Mouse (Mus musculus): ENCODE data around the gene Samd4b. TPM values are rescaled to one million over a fixed set of nuclear protein-coding genes. Genes with fewer than 3 reads are reported as not detected.
"Not testable (repeated sequence)": the region's sequence is repeated elsewhere in the genome, so short reads cannot be mapped to it uniquely, and the experiment has no call there.

The Samd4b gene
- polyA plus RNA-seq, 1 experiment: 25.2 TPM

- no peaks in the 10 kb centered on the region; the same call in 1 of the 2 replicates for H3K4me1 ChIP-seq (ENCODE audit: control insufficient read depth, insufficient read depth, low read length)
- no peak overlapping the region for H3K4me3 ChIP-seq (replicated peaks; ENCODE audit: control insufficient read depth, low read depth, low read length)
- TF ChIP-seq POLR2A (IDR thresholded peaks at IDR 0.05; ENCODE audit: borderline replicate concordance, control insufficient read depth, low read depth, low read length): no peak
- no peak for TF ChIP-seq CTCF (IDR thresholded peaks at IDR 0.05; ENCODE audit: control insufficient read depth, insufficient read depth, low read length)
- no peak overlapping the region for H3K27ac ChIP-seq (ENCODE audit: control insufficient read depth, insufficient read depth, low read depth, low read length, poor library complexity)
- 89% methylated on average over 4 of the region's 4 CpGs for WGBS
Measured at GRCm38 (mm10) chr7:28395425-28395824, 202.5 kb downstream of the Samd4b start.

- Histone ChIP-seq H3K27ac (ENCODE audit: control insufficient read depth, insufficient read depth, low read depth, low read length, poor library complexity) (peak overlapping the region; percentile 35), H3K4me1 (ENCODE audit: control insufficient read depth, insufficient read depth, low read length) (no peaks in the 10 kb centered on the region; the same call in 1 of the 2 replicates), H3K4me3 (replicated peaks; ENCODE audit: control insufficient read depth, low read depth, low read length) (peak overlapping the region; percentile 82)
- WGBS: 6% methylated on average over 22 of the region's 22 CpGs
- no peak for TF ChIP-seq POLR2A (IDR thresholded peaks at IDR 0.05; ENCODE audit: borderline replicate concordance, control insufficient read depth, low read depth, low read length)
Measured at GRCm38 (mm10) chr7:28393272-28393951, 204.5 kb downstream of the Samd4b start.

- Histone ChIP-seq H3K4me1 (ENCODE audit: control insufficient read depth, insufficient read depth, low read length) (no peaks in the 10 kb centered on the region; the same call in 1 of the 2 replicates), H3K4me3 (replicated peaks; ENCODE audit: control insufficient read depth, low read depth, low read length) (peak within 1 kb of the TSS; percentile 82), H3K27ac (ENCODE audit: control insufficient read depth, insufficient read depth, low read depth, low read length, poor library complexity) (peak within 1 kb of the TSS; percentile 35)
- WGBS: under 1% methylated on average over 58 of the region's 58 CpGs
- TF ChIP-seq CTCF (IDR thresholded peaks at IDR 0.05; ENCODE audit: control insufficient read depth, insufficient read depth, low read length) (no peak), POLR2A (IDR thresholded peaks at IDR 0.05; ENCODE audit: borderline replicate concordance, control insufficient read depth, low read depth, low read length) (peak; percentile 95)
Measured at GRCm38 (mm10) chr7:28392429-28393271, 205.3 kb downstream of the Samd4b start, which contains the start of the genes Med29 and Paf1. Med29 (minus strand) TSS chr7:28392708. Paf1 (plus strand) TSS chr7:28392951.

GRCm38 (mm10) chr7:28390331-28390730 is 207.6 kb downstream of the Samd4b start:
- Histone ChIP-seq H3K27ac (ENCODE audit: control insufficient read depth, insufficient read depth, low read depth, low read length, poor library complexity) (no peak overlapping the region), H3K4me3 (replicated peaks; ENCODE audit: control insufficient read depth, low read depth, low read length) (no peak overlapping the region), H3K4me1 (ENCODE audit: control insufficient read depth, insufficient read depth, low read length) (peaks cover 2% of the 10 kb centered on the region)
- TF ChIP-seq CTCF (IDR thresholded peaks at IDR 0.05; ENCODE audit: control insufficient read depth, insufficient read depth, low read length) (no peak), POLR2A (IDR thresholded peaks at IDR 0.05; ENCODE audit: borderline replicate concordance, control insufficient read depth, low read depth, low read length) (no peak)
- 89% methylated on average over 3 of the region's 3 CpGs for WGBS

GRCm38 (mm10) chr7:28387384-28387783 is 210.6 kb downstream of the Samd4b start:
- not testable (repeated sequence) for H3K27ac ChIP-seq (ENCODE audit: control insufficient read depth, insufficient read depth, low read depth, low read length, poor library complexity); H3K4me3 ChIP-seq (replicated peaks; ENCODE audit: control insufficient read depth, low read depth, low read length)
- 78% methylated on average over 7 of the region's 7 CpGs for WGBS
- H3K4me1 ChIP-seq (ENCODE audit: control insufficient read depth, insufficient read depth, low read length): peaks cover 14% of the 10 kb centered on the region

GRCm38 (mm10) chr7:28386877-28387276 is 211.1 kb downstream of the Samd4b start:
- WGBS: 68% methylated on average over 6 of the region's 6 CpGs
- peaks cover 14% of the 10 kb centered on the region for H3K4me1 ChIP-seq (ENCODE audit: control insufficient read depth, insufficient read depth, low read length)
- H3K27ac ChIP-seq (ENCODE audit: control insufficient read depth, insufficient read depth, low read depth, low read length, poor library complexity); H3K4me3 ChIP-seq (replicated peaks; ENCODE audit: control insufficient read depth, low read depth, low read length): not testable (repeated sequence)

GRCm38 (mm10) chr7:28386462-28386861 is 211.5 kb downstream of the Samd4b start:
- 2% methylated on average over 4 of the region's 4 CpGs for WGBS
- Histone ChIP-seq H3K27ac (ENCODE audit: control insufficient read depth, insufficient read depth, low read depth, low read length, poor library complexity) (peak overlapping the region; percentile 92), H3K4me3 (replicated peaks; ENCODE audit: control insufficient read depth, low read depth, low read length) (peak overlapping the region; percentile 10), H3K4me1 (ENCODE audit: control insufficient read depth, insufficient read depth, low read length) (peaks cover 14% of the 10 kb centered on the region)
- TF ChIP-seq POLR2A (IDR thresholded peaks at IDR 0.05; ENCODE audit: borderline replicate concordance, control insufficient read depth, low read depth, low read length): 0 out of 2 replicates have a peak, but pooled peaks have one; percentile 23
- peak; percentile 100 for TF ChIP-seq CTCF (IDR thresholded peaks at IDR 0.05; ENCODE audit: control insufficient read depth, insufficient read depth, low read length)

- Histone ChIP-seq H3K27ac (ENCODE audit: control insufficient read depth, insufficient read depth, low read depth, low read length, poor library complexity) (peak overlapping the region; percentile 92), H3K4me3 (replicated peaks; ENCODE audit: control insufficient read depth, low read depth, low read length) (no peak overlapping the region), H3K4me1 (ENCODE audit: control insufficient read depth, insufficient read depth, low read length) (peaks cover 14% of the 10 kb centered on the region)
- 24% methylated on average over 7 of the region's 7 CpGs for WGBS
- TF ChIP-seq POLR2A (IDR thresholded peaks at IDR 0.05; ENCODE audit: borderline replicate concordance, control insufficient read depth, low read depth, low read length) (no peak), CTCF (IDR thresholded peaks at IDR 0.05; ENCODE audit: control insufficient read depth, insufficient read depth, low read length) (no peak)
Measured at GRCm38 (mm10) chr7:28386007-28386406, 211.9 kb downstream of the Samd4b start.

Data from bone marrow, adult 2 months (tissue).